Mouse (Mus musculus): ENCODE data around the gene Aurkb.

DNA sequence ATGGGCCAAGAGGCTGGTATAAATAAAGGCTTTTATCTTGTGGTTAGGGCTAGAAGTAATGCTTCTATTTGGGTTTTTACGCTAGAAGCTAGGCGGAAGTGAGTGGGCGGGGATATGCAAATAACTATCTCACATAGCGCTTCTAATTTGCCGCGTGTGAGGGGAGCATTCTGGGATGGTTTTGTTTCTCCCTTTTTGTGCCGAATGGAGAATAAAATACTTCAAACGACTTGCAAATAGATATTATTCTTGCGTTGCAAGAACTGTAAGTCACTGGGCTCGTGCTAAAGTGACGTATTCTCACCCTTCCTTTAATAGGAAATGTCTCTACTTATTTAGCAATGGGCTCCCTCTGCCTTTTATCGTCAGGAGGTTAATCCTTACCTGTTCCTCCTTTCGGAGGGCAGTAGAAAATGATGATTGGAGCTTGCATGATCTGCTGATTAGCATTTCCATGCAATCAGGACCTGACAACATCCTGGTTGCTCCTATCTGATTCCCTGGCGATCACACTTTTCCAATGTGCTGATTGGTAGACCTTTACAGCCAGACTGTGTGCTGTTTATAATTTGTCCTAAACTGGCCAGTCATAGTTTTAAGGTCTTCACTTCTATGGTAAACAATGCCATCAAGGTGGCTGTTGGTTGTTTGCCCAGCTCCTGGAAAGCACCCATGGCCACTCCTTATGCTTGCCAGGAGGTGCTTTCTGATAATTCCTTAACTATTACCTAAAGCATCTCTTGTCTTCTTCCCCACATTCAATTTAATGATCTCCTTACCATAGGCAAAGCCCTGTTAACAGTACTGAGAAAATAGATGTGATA is 27.8 kb downstream of the Aurkb start:
- no peak for TF ChIP-seq CTCF (IDR thresholded peaks at IDR 0.05; ENCODE audit: extremely low read depth, insufficient read depth, insufficient read length, insufficient replicate concordance)
- peak; percentile 97 for TF ChIP-seq POLR2A (IDR thresholded peaks at IDR 0.05; ENCODE audit: low read depth, low read length)
